Mouse (Mus musculus) macrophage (primary cell): ENCODE measurements around the gene Rpap3. TPM values are rescaled to one million over a fixed set of nuclear protein-coding genes. Genes with fewer than 3 reads are reported as not detected.

ENCODE experiments used
- H3K27ac ChIP-seq: fragments of 350-480 bp; formaldehyde crosslinking; 2 replicates; pipeline ENCODE4 v1.9.0; 2021
- H3K36me3 ChIP-seq: fragments of 350-480 bp; formaldehyde crosslinking; 2 replicates; pipeline ENCODE4 v1.9.0; 2021; ENCODE audit errors: inconsistent target
- H3K4me3 ChIP-seq: fragments of 350-480 bp; formaldehyde crosslinking; 2 replicates; pipeline ENCODE4 v1.9.0; 2021; ENCODE audit errors: inconsistent target
- H3K79me2 ChIP-seq: fragments of 350-480 bp; formaldehyde crosslinking; 2 replicates; pipeline ENCODE4 v1.9.0; 2021; ENCODE audit errors: inconsistent target
- WGBS: methylation state at CpG from one replicate; pipeline ENCODE4 v1.1.7; 2026; ENCODE audit warnings: inconsistent platforms; ENCODE audit not compliant: missing documents; 5-methylcytosine and 5-hydroxymethylcytosine counted together
- polyA plus RNA-seq: library from polyadenylated mRNA; stranded (reverse); fragments of 250-400 nt; gene quantifications from 3 replicates; pipeline ENCODE4 v1.2.4, GENCODE M21; 2018; ENCODE audit warnings: inconsistent platforms
- total RNA-seq, 78 experiments: library from RNA; depleted of rRNA; stranded (reverse); fragments of 250-400 nt; gene quantifications; 1 replicate in 9 of 78; 2 replicates in 24 of 78; 3 replicates in 43 of 78; 4 replicates in 2 of 78; pipeline ENCODE4 v1.2.4; 2018; ENCODE audit warnings: inconsistent platforms in 56 of 78

Rpap3 gene
- total RNA-seq (2018; cell fraction: chromatin; rRNA removed): 10 to 100 TPM in 15 of 26 experiments, 1 to 10 TPM in 11; 1.1 to 27.9 (median 12.3) TPM
- total RNA-seq (2018; cell fraction: cytosol; rRNA removed): 10 to 100 TPM in 14 of 26 experiments, 1 to 10 TPM in 12; 7.0 to 11.9 (median 10.1) TPM
- 10 to 100 TPM in 8 of 26 experiments, 1 to 10 TPM in 18; 2.3 to 15.8 (median 5.9) TPM for total RNA-seq (2018; cell fraction: nucleus; rRNA removed)
- 8.9 to 13.3 TPM (median 9.6 TPM) in 3 replicates for polyA plus RNA-seq

GRCm38 (mm10) chr15:97705211-97706050 lies at the start of gene Rpap3:
Rpap3 (minus strand) TSS chr15:97705825.
- H3K36me3 ChIP-seq: peaks cover 9% of the 10 kb centered on the region; the same call in 1 of the 2 replicates
- H3K27ac ChIP-seq: no peak within 1 kb of the TSS
- WGBS: under 1% methylated on average over 71 of the region's 71 CpGs
- H3K4me3 ChIP-seq: peak within 1 kb of the TSS; percentile 67
- peaks cover 10% of the 10 kb centered on the region; the same call in 1 of the 2 replicates for H3K79me2 ChIP-seq

GRCm38 (mm10) chr15:97755361-97755760 lies 49.7 kb upstream of the Rpap3 start:
- Histone ChIP-seq H3K4me3 (no peak overlapping the region), H3K79me2 (no peaks in the 10 kb centered on the region), H3K27ac (no peak overlapping the region), H3K36me3 (no peaks in the 10 kb centered on the region)
- WGBS: 75% methylated on average over 8 of the region's 8 CpGs

- WGBS: 78% methylated on average over 2 of the region's 6 CpGs
- no peak overlapping the region for H3K4me3 ChIP-seq
- H3K36me3 ChIP-seq: no peaks in the 10 kb centered on the region; the same call in 1 of the 2 replicates
- H3K79me2 ChIP-seq: no peaks in the 10 kb centered on the region
- no peak overlapping the region for H3K27ac ChIP-seq
Observed at GRCm38 (mm10) chr15:97754476-97754875, 48.9 kb upstream of the Rpap3 start.

- no peak overlapping the region for H3K27ac ChIP-seq
- no peaks in the 10 kb centered on the region; the same call in 1 of the 2 replicates for H3K36me3 ChIP-seq
- H3K79me2 ChIP-seq: no peaks in the 10 kb centered on the region
- H3K4me3 ChIP-seq: no peak overlapping the region
- 94% methylated on average over 5 of the region's 5 CpGs for WGBS
Observed at GRCm38 (mm10) chr15:97752491-97752890, 46.9 kb upstream of the Rpap3 start.

- Histone ChIP-seq H3K36me3 (no peaks in the 10 kb centered on the region; the same call in 1 of the 2 replicates), H3K4me3 (no peak overlapping the region), H3K27ac (no peak overlapping the region), H3K79me2 (no peaks in the 10 kb centered on the region)
- WGBS: 97% methylated on average over 2 of the region's 2 CpGs
Observed at GRCm38 (mm10) chr15:97751676-97752075, 46.1 kb upstream of the Rpap3 start.

GRCm38 (mm10) chr15:97750697-97751096 lies 45.1 kb upstream of the Rpap3 start:
- Histone ChIP-seq H3K36me3 (no peaks in the 10 kb centered on the region; the same call in 1 of the 2 replicates), H3K27ac (no peak overlapping the region), H3K4me3 (no peak overlapping the region), H3K79me2 (no peaks in the 10 kb centered on the region)
- 20% methylated on average over 12 of the region's 12 CpGs for WGBS

GRCm38 (mm10) chr15:97749841-97750240 lies 44.2 kb upstream of the Rpap3 start:
- H3K27ac ChIP-seq: no peak overlapping the region
- no peaks in the 10 kb centered on the region for H3K79me2 ChIP-seq
- H3K36me3 ChIP-seq: no peaks in the 10 kb centered on the region; the same call in 1 of the 2 replicates
- WGBS: 71% methylated on average over 13 of the region's 13 CpGs
- H3K4me3 ChIP-seq: no peak overlapping the region

GRCm38 (mm10) chr15:97749397-97749796 lies 43.8 kb upstream of the Rpap3 start:
- Histone ChIP-seq H3K36me3 (no peaks in the 10 kb centered on the region; the same call in 1 of the 2 replicates), H3K79me2 (no peaks in the 10 kb centered on the region), H3K4me3 (no peak overlapping the region), H3K27ac (no peak overlapping the region)
- WGBS: 78% methylated on average over 9 of the region's 9 CpGs

- Histone ChIP-seq H3K4me3 (no peak overlapping the region), H3K79me2 (no peaks in the 10 kb centered on the region), H3K36me3 (no peaks in the 10 kb centered on the region; the same call in 1 of the 2 replicates), H3K27ac (no peak overlapping the region)
- 92% methylated on average over 4 of the region's 4 CpGs for WGBS
Observed at GRCm38 (mm10) chr15:97748964-97749363, 43.3 kb upstream of the Rpap3 start.

- WGBS: 74% methylated on average over 10 of the region's 10 CpGs
- Histone ChIP-seq H3K4me3 (no peak overlapping the region), H3K36me3 (no peaks in the 10 kb centered on the region; the same call in 1 of the 2 replicates), H3K79me2 (no peaks in the 10 kb centered on the region), H3K27ac (no peak overlapping the region)
Observed at GRCm38 (mm10) chr15:97748309-97748708, 42.7 kb upstream of the Rpap3 start.

GRCm38 (mm10) chr15:97747486-97747885 lies 41.9 kb upstream of the Rpap3 start:
- no peak overlapping the region for H3K4me3 ChIP-seq
- H3K27ac ChIP-seq: no peak overlapping the region
- H3K36me3 ChIP-seq: no peaks in the 10 kb centered on the region; the same call in 1 of the 2 replicates
- WGBS: 89% methylated on average over 4 of the region's 4 CpGs
- H3K79me2 ChIP-seq: no peaks in the 10 kb centered on the region

- WGBS: 97% methylated on average over 24 of the region's 24 CpGs
- H3K4me3 ChIP-seq: no peak overlapping the region
- H3K27ac ChIP-seq: no peak overlapping the region
- no peaks in the 10 kb centered on the region for H3K79me2 ChIP-seq
- H3K36me3 ChIP-seq: no peaks in the 10 kb centered on the region; the same call in 1 of the 2 replicates
Observed at GRCm38 (mm10) chr15:97746748-97747147, 41.1 kb upstream of the Rpap3 start.

GRCm38 (mm10) chr15:97746278-97746677 lies 40.7 kb upstream of the Rpap3 start:
- Histone ChIP-seq H3K4me3 (no peak overlapping the region), H3K27ac (no peak overlapping the region), H3K79me2 (no peaks in the 10 kb centered on the region), H3K36me3 (no peaks in the 10 kb centered on the region; the same call in 1 of the 2 replicates)
- WGBS: 91% methylated on average over 9 of the region's 10 CpGs

GRCm38 (mm10) chr15:97745331-97745730 lies 39.7 kb upstream of the Rpap3 start:
- Histone ChIP-seq H3K79me2 (no peaks in the 10 kb centered on the region), H3K4me3 (no peak overlapping the region), H3K27ac (no peak overlapping the region), H3K36me3 (no peaks in the 10 kb centered on the region; the same call in 1 of the 2 replicates)
- 85% methylated on average over 10 of the region's 10 CpGs for WGBS

- H3K27ac ChIP-seq: no peak overlapping the region
- no peaks in the 10 kb centered on the region; the same call in 1 of the 2 replicates for H3K36me3 ChIP-seq
- H3K4me3 ChIP-seq: no peak overlapping the region
- H3K79me2 ChIP-seq: no peaks in the 10 kb centered on the region
- 49% methylated on average over 10 of the region's 10 CpGs for WGBS
Observed at GRCm38 (mm10) chr15:97744930-97745329, 39.3 kb upstream of the Rpap3 start.
